Mouse (Mus musculus) layer of hippocampus, postnatal 10 days (tissue): ENCODE data around the gene Nynrin. TPM values are rescaled to one million over a fixed set of nuclear protein-coding genes. Genes with fewer than 3 reads are reported as not detected.
A peak's percentile ranks its signal among the peaks of the same experiment; 100 is the strongest.

Source experiments
- DNase-seq, 2 experiments: peaks; one replicate each; pipeline ENCODE4 v3.0.0; 2021; ENCODE audit warnings: low spot score in 2 of 2
- long read RNA-seq: library from polyadenylated mRNA; stranded (forward); transcript quantifications from one replicate; pipeline ENCODE4 v2.0.0, GENCODE M21; 2023
- total RNA-seq, 2 experiments: library from RNA; stranded (reverse); gene quantifications; 2 replicates each; pipeline ENCODE4 v1.2.3; 2021

Nynrin gene
- total RNA-seq, result 10 to 100 TPM; 17.0 to 17.3 TPM
- long read RNA-seq, partial matches to known transcripts, result 0 of 2 reads
- long read RNA-seq, other reads (novel, unspliced or antisense), result 2 of 2 reads

GRCm38 (mm10) chr14:55853621-55854285, at the start of gene Nynrin:
Gene Nynrin, plus strand, starts transcription at chr14:55854010.
- peak; percentile 56 to 70 for DNase-seq

DNA sequence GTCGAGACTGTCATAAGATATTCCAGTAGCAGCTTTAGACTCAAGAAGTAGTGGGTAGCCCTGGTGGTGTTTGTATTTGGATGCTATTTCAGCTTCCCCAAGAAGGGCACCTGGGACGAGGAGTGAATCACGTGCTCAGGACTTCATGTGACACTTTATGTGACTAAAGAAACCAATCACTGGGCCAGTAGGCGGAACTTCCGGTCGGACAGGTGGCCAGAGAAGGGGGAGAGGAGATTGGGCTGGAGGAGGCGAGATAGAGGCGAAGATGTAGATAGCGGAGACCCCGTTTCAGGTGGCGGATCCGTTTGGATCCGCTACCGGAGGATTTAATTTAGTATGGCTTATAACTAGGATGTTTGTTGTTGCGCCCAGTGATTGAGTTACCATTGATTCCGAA, 38.9 kb upstream of the Nynrin start:
- peak; percentile 44 to 52 for DNase-seq

DNA sequence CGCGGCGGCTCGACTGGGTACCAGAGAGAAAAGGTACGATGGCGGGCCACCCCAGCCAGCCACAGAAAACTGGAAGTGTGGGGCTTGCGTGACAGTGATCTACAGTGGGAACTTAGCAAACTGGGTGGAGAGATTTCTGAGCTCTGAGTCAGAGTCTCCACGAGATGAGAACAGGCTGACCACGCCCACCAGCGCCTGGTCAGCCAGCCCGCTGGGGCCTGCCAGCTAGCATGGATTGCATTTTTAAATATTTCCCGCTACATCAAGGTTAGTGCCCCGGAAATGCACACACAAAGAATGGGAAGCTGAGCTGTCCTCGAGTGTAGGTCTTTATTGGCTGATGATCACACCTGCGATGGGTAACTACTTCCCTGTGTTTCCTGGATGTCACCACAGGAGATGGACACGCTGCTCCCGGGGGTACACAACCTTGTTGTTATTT, 38.5 kb upstream of the Nynrin start:
- peak in 1 of 2 experiments; percentile 33 for DNase-seq

DNA sequence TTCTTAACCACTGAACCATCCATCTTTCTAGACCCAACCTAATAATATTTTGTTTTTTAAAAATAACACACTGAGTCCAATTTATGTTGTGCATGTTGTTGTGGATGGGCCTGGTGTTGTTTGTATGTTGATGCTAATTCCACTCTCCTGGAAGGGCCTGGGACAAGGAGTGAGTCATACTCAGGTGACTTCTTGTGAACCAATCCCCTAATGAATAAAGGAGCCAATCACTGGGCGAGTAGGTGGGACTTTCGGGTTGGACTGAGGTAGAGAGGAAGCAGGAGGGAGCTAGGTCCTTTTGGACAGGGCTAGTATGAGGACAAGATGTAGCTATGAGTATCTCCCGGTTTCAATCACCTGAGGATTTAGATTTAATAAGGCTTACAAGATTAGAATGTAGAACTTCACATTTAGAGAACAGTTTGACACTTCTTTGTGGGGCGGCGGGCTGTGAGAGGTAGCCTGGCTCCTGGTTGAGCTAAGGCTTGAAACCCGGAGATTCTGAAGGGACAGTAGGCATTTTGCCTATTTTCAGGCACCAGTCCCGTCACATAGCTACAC, 33.9 kb upstream of the Nynrin start:
- peak; percentile 1 to 3 for DNase-seq

- DNase-seq, result peak; percentile 2 to 8
Observed at GRCm38 (mm10) chr14:55820576-55820975, 33.2 kb upstream of the Nynrin start.

GRCm38 (mm10) chr14:55822435-55822990, 31.3 kb upstream of the Nynrin start:
- DNase-seq, result peak; percentile 69 to 80

DNA sequence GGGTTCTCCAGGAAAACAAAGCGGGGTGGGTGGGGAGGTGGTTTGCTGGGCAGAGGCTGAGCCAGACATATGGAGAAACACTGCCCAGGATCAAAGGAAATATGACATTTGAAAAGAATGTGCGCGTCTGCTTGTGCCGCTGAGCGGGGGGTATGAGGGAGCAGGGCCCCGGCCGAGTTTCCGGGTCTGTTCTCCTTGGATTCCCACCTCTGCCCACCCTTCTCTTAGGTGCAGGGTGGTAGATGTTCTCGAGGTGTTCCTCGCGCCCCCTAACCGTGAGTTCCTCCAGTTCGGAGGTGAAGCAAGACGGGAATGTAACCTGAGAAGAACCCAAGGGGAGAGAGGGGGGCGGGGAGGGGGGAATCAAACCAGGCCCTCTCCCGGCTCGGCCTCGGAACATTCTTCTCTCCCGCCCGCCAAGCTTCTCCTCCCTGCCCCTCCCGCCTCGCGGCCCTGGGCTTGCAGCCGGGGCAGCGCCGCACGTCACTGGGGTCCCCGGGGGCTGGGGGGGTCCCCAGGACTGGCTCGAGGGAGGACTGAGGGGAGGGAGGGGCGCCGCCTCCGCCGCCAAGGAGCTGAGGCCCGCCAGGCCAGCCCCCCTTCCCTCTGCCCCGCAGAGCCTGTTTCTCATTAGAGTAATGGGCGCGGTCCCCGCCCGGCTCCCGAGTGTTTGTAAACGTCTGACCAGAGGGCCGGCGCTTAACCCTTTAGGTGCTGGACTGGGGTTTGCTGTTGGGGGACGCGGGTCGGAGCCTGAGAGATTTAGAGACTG, 30.6 kb upstream of the Nynrin start, which contains the start of gene Nfatc4:
Gene Nfatc4 (plus strand): TSS at position 154 of the 772 bp plus-strand sequence.
- peak; percentile 61 to 62 for DNase-seq

DNA sequence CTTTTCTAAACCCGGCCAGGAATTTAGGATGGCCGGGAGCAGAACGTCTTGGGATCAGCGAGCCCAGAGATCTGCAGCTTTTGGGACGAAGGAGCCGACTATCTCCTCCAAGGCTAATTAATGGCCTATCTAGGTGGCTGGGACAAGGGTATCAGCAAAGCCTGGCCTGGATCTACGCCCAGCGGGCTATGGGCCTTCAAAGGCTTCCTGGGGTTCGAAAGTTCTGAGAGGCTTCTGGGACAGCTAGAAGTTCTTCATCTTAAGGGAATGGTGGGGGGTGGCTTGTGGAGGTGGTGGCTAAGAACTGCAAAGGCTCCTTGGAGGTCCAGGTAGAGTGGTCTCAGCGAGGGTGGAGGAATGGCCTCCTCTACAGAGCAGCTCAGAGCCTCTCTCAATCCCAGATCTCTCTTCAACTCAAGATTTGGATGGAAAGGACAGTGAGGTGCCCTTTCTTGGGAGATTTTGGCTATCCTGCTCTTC, 29.8 kb upstream of the Nynrin start:
- peak; percentile 16 to 25 for DNase-seq

DNA sequence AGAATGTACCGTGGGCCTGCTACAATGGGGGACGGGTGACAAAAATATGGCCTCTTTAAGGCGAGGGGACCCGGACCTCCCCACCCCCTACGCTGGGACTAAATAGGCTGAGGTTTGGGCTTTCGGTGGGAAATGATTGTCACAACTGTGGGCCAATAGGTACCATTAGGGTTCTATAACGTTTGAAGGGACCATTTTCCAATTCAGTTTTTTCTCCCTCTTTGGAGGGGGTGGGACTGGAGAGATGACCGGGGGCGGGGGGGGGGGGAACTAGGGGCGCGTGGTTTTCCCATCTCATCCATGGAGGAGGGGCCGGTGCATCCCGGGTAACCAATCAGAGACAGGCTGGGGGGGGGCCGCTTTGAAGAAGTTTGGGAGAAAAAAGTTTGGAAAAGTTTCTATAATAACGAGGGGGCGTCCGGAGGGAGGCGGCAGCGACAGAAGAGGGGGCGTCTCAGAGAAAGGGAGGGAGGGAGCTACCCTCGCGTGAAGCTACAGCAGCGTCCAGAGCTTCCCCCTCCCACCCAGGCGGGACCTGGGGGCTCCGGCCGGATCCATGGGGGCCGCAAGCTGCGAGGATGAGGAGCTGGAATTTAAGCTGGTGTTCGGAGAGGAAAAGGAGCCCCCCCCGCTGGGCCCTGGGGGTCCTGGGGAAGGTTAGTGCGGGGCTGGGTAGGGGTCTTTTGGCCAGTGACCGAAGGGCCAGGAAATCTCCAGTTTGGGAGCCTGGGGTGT, 29.2 kb upstream of the Nynrin start:
- peak; percentile 5 to 20 for DNase-seq

GRCm38 (mm10) chr14:55825216-55826051, 28.4 kb upstream of the Nynrin start:
- peak; percentile 34 to 43 for DNase-seq

- DNase-seq, result no peak
Observed at GRCm38 (mm10) chr14:55826142-55826541, 27.7 kb upstream of the Nynrin start.

DNA sequence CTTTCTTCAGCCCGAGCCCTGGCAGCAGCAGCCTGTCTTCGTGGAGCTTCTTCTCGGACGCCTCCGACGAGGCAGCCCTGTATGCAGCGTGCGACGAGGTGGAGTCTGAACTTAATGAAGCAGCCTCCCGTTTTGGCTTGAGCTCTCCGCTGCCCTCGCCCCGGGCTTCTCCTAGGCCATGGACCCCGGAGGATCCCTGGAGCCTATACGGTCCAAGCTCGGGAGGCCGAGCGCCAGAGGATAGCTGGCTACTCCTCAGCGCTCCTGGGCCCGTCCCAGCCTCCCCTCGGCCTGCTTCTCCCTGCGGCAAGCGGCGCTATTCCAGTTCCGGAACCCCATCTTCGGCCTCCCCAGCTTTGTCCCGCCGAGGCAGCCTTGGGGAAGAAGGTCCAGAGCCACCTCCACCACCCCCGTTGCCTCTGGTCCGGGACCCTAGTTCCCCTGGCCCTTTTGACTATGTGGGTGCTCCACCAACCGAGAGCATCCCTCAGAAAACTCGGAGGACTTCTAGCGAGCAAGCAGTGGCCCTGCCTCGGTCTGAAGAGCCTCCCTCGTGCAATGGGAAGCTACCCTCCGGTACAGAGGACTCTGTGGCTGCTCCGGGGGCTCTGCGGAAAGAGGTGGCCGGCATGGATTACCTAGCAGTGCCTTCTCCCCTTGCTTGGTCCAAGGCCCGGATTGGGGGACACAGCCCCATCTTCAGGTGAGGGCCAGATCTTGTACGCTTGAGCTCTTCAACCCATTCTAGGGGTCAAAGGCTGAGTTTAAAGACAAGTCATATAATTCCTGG, 27.1 kb upstream of the Nynrin start:
- DNase-seq, result peak; percentile 11 to 25

DNA sequence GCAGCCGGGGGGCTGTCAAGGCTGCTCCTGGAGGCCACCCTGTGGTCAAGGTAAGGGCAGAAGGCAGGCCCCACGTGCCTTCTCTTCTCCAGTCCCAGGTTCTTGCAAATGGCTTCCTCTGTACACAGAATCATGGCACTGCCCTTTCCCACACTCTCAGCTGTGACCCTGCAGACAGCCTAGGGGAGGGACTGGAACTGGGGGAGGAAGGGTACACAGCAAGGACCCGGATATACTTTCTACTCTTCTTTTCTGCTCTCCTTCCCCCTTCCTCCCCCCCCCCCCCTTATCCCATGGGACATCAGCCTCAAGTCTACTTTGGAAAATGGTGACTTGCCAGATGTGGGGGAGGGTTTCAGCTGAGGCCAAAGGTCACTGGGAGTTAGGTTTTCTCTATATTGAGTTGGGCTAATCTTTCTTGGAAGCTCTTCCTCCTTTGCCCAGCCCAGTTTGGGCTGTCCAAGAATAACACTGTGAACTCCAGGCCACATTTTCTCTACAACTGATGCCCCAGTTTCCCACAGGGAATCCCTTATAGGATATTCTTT, 25.0 kb upstream of the Nynrin start:
- DNase-seq, result no peak

DNA sequence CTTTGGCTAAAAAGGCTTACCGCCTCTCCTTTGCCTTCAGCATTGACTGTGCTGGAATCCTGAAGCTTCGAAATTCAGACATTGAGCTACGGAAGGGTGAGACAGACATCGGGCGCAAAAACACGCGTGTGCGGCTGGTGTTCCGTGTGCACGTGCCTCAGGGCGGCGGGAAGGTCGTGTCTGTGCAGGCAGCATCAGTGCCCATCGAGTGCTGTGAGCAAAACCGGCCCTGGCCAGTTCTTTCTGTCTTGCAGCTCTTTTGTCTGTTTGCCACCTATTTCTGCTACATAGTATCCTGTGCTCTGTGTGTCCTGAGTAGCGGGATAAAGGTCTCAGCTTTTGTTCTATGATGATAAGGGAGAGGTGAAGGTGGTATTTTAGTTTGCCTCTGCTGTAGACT, 24.0 kb upstream of the Nynrin start:
- DNase-seq, result no peak

DNA sequence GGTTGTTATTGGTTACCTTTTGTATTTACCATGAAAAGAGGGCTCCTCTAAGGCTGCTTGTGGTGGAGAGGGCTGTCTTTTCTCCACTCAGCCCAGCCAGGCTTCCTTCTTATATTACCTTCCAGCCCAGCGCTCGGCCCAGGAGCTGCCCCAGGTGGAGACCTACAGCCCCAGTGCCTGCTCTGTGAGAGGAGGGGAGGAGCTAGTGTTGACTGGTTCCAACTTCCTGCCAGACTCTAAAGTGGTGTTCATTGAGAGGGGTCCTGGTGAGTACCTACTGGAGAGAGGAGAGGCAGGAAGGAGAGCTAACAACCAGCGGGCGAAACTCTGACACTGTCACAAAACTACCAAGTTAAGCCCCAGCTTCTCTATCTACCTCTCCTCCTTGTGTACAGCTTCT, 23.5 kb upstream of the Nynrin start:
- DNase-seq, result no peak

DNA sequence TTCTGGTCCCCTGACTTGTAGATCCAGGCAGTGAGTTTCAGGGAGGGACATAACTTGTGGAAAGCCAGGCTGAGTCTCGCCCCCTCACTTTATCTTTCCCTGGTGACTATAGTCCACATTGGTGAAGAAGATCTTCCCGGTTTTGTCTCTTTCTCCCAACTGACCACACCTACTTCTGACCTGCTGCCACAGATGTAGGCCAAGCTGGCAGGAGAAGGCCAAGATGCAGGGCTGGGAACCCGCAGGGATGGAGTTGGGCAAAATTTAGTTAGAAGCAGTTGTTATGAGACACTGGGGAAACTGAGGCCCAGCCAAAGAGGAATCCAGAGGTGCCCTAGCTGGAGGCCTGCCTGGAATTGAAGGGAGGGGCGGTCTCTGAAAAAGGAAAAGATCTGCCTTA, 20.7 kb upstream of the Nynrin start:
- DNase-seq, result no peak

GRCm38 (mm10) chr14:55834808-55835533, 18.8 kb upstream of the Nynrin start:
- DNase-seq, result no peak

DNA sequence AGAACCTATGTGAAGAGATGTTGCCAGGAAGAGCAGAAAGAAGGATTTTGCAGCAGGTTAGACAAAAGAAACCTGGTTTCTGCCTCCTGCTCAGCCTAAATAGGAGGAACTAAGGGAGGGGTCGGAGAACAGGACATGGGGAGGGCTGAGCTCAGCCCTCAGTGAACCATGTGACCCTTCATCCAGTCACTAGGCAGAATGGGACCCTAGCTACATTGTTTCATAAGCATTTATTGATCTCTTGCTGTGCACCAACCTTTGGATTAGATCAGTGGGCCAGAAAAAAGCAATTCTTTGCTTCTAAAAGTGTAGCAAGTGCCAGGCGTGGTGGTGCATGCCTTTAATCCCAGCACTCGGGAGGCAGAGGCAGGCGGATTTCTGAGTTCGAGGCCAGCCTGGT, 15.5 kb upstream of the Nynrin start:
- DNase-seq, result no peak
